Comparison of ENCODE assay signal across 11 mouse cellular contexts in the genomic region with DNA sequence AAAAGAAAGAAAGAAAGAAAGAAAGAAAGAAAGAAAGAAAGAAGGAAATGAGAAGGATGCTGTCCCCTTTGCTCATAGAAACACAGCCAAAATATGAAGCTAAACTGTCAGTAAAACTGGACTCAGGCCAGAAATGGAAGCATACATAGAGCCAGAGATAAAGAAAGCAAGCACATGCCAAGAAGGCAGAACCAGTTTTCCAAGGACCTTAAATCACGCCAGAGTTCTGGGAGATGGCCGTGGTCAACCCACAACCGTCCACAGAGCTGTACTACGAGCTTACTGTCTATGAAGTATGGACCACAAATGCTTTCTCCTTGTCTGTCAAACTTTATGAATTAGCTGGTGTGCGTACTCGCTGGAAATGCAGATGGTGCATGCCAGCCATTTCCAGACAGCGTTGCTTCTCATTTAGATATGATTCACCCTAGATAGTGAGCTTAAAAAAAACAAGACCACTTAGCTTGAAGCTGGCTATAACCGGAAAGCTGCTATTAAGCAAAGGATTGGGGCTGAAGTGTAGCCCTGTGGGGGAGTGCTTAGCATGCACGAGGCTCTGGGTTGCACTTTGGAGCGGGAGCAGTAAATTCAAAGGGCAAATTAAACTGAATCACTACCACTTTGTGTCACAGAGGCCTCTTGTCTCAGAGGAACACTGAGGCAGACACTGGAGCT. TPM values are rescaled to one million over a fixed set of nuclear protein-coding genes. Genes with fewer than 3 reads are reported as not detected.
DNase-seq lines count a peak whose midpoint lies in the region; ATAC-seq and TF ChIP-seq lines count a peak whose summit lies in the region.
"Had no signal": no experiment of that assay in that cellular context is flagged by ENCODE, and none has a peak within 500 bp of the region (broad histone marks: within the 10 kb centered on the region; RNA-seq: fewer than 3 reads in every experiment).

No protein-coding gene starts in this region.

- no peaks in the 10 kb centered on the region for H3K9me3 ChIP-seq in kidney, postnatal 0 days (replicated peaks; ENCODE audit: low read length)
- no peaks in the 10 kb centered on the region for H3K9me3 ChIP-seq in hindbrain, embryonic 13.5 days
- H3K9me3 ChIP-seq: forebrain, embryonic 12.5 days; midbrain, embryonic 12.5 days had no signal

- no peak for ATAC-seq in kidney, postnatal 0 days (replicated peaks; ENCODE audit: low FRiP score, low read depth)
- no peak for ATAC-seq in hindbrain, embryonic 13.5 days (ENCODE audit: low FRiP score)

- no peaks in the 10 kb centered on the region; the same call in 1 of the 2 replicates for H3K4me1 ChIP-seq in kidney, postnatal 0 days (replicated peaks; ENCODE audit: insufficient read depth, low read length)
- no peaks in the 10 kb centered on the region for H3K4me1 ChIP-seq in hindbrain, embryonic 13.5 days (replicated peaks)
- H3K4me1 ChIP-seq: forebrain, embryonic 12.5 days; midbrain, embryonic 12.5 days had no signal

- H3K4me2 ChIP-seq in kidney, postnatal 0 days (ENCODE audit: low read length), result no peak overlapping the region
- H3K4me2 ChIP-seq in hindbrain, embryonic 13.5 days, result no peak overlapping the region
- H3K4me2 ChIP-seq: forebrain, embryonic 12.5 days; liver, embryonic 11.5 days; midbrain, embryonic 12.5 days had no signal

- H3K36me3 ChIP-seq in kidney, postnatal 0 days (ENCODE audit: insufficient read depth, low read length), result no peaks in the 10 kb centered on the region; the same call in 1 of the 2 replicates
- H3K36me3 ChIP-seq in hindbrain, embryonic 13.5 days, result 0 out of 2 replicates have a peak, but pooled peaks cover 5% of the 10 kb centered on the region
- H3K36me3 ChIP-seq: forebrain, embryonic 12.5 days; midbrain, embryonic 12.5 days had no signal

- no peaks in the 10 kb centered on the region for H3K27me3 ChIP-seq in kidney, postnatal 0 days (ENCODE audit: insufficient read depth, low read length)
- H3K27me3 ChIP-seq in hindbrain, embryonic 13.5 days, result no peaks in the 10 kb centered on the region
- H3K27me3 ChIP-seq: forebrain, embryonic 12.5 days; midbrain, embryonic 12.5 days had no signal

- no peak for TF ChIP-seq CTCF in kidney, postnatal 0 days (IDR thresholded peaks at IDR 0.05; ENCODE audit: low read depth)

- WGBS in kidney, postnatal 0 days, result 50% methylated on average over 10 of the region's 10 CpGs
- 81% methylated on average over 10 of the region's 10 CpGs for WGBS in hindbrain, embryonic 13.5 days

- peak; percentile 18 for DNase-seq in adrenal gland, postnatal 10 days
- DNase-seq in adrenal gland, postnatal 4 days (ENCODE audit: low spot score in 2 of 2), result no peak
- peak; percentile 16 for DNase-seq in layer of hippocampus, adult 9-11 months
- no peak for DNase-seq in layer of hippocampus, postnatal 25 days (ENCODE audit: extremely low spot score in 1 of 2, low spot score in 1 of 2)
- DNase-seq in adrenal gland, postnatal 25 days, result peak; percentile 4
- peak; percentile 76 for DNase-seq in kidney, postnatal 0 days (ENCODE audit: low spot score)
- no peak for DNase-seq in spleen, adult 18-20 months

- no peak overlapping the region for H3K4me3 ChIP-seq in kidney, postnatal 0 days (replicated peaks; ENCODE audit: low read depth, low read length)
- H3K4me3 ChIP-seq in hindbrain, embryonic 13.5 days, result no peak overlapping the region
- H3K4me3 ChIP-seq: forebrain, embryonic 12.5 days; midbrain, embryonic 12.5 days had no signal

- H3K27ac ChIP-seq in kidney, postnatal 0 days, result no peak overlapping the region
- no peak overlapping the region for H3K27ac ChIP-seq in hindbrain, embryonic 13.5 days
- H3K27ac ChIP-seq: forebrain, embryonic 12.5 days; midbrain, embryonic 12.5 days had no signal

- no peak overlapping the region for H3K9ac ChIP-seq in kidney, postnatal 0 days (ENCODE audit: low read depth, low read length)
- H3K9ac ChIP-seq in hindbrain, embryonic 13.5 days, result no peak overlapping the region
- H3K9ac ChIP-seq: forebrain, embryonic 12.5 days; midbrain, embryonic 12.5 days had no signal

RNA-seq across cellular contexts. Expression of a gene that starts 24.5 kb away (rescaled TPM):
- 10 to 100 TPM; 34.2 to 49.2 TPM for total RNA-seq in adrenal gland, postnatal 10 days (2021)
- total RNA-seq in adrenal gland, postnatal 4 days (2021), result 10 to 100 TPM; 52.4 to 55.7 TPM
- 10 to 100 TPM; 23.5 to 27.1 TPM for total RNA-seq in layer of hippocampus, postnatal 25 days (2021)
- total RNA-seq in adrenal gland, postnatal 25 days (2021), result 39.1 and 65.3 TPM in 2 replicates
- polyA plus RNA-seq in kidney, postnatal 0 days (2015; fragmentation: Nextera tagmentation; extraction: Ambion mirVana), result 12.8 and 14.4 TPM in 2 replicates
- polyA plus RNA-seq in hindbrain, embryonic 13.5 days (2015; fragmentation: Nextera tagmentation; extraction: Ambion mirVana), result 9.3 and 9.7 TPM in 2 replicates

RNA-seq across cellular contexts. Expression of a gene that starts 54.4 kb away (rescaled TPM):
- 10 to 100 TPM; 37.0 to 43.5 TPM for total RNA-seq in adrenal gland, postnatal 10 days (2021)
- total RNA-seq in adrenal gland, postnatal 4 days (2021), result 10 to 100 TPM; 46.8 to 50.3 TPM
- 10 to 100 TPM; 52.0 to 53.2 TPM for total RNA-seq in layer of hippocampus, postnatal 25 days (2021)
- 45.8 and 49.5 TPM in 2 replicates for total RNA-seq in adrenal gland, postnatal 25 days (2021)
- 48.6 and 50.7 TPM in 2 replicates for polyA plus RNA-seq in kidney, postnatal 0 days (2015; fragmentation: Nextera tagmentation; extraction: Ambion mirVana)
- 43.9 and 44.5 TPM in 2 replicates for polyA plus RNA-seq in hindbrain, embryonic 13.5 days (2015; fragmentation: Nextera tagmentation; extraction: Ambion mirVana)

Comparison
In these comparisons a context has a peak if more than half of its experiments do, and no peak if none do; other contexts are left out.
1. DNase-seq: peak in adrenal gland, postnatal 10 days (single experiment), layer of hippocampus, adult 9-11 months (single experiment), adrenal gland, postnatal 25 days (single experiment) and kidney, postnatal 0 days (single experiment); none in adrenal gland, postnatal 4 days (0 of 2), layer of hippocampus, postnatal 25 days (0 of 2) and spleen, adult 18-20 months (0 of 2).